Mouse (Mus musculus): ENCODE results near the gene Slc22a14.
A peak's percentile ranks its signal among the peaks of the same experiment; 100 is the strongest.
"Not testable (repeated sequence)": the region's sequence is repeated elsewhere in the genome, so short reads cannot be mapped to it uniquely, and the experiment has no call there.

Slc22a14 gene

DNA sequence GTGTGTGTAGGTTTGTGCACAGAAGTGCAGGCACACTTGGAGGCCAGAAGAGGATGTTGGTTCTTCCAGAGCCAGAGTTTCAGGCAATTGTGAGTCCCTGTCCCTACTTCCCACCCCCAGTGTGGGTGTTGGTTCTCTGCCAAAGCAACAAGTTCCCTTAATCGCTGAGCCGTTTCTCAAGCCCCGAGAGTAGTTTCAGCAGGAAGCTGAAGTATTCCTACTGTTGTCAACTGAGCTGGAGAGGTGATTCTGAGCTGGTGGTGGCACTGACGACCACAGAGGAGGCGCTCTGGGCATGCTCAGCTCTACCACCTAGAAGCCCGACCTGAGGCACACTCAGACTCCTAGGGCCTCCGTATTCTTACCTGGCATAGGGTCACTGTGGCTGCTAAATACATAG lies at the start of gene Slc22a14:
Gene Slc22a14, minus strand, starts transcription at position 270 of the 400 bp plus-strand sequence.
- DNase-seq (ENCODE audit: low read depth, low spot score), result no peak

DNA sequence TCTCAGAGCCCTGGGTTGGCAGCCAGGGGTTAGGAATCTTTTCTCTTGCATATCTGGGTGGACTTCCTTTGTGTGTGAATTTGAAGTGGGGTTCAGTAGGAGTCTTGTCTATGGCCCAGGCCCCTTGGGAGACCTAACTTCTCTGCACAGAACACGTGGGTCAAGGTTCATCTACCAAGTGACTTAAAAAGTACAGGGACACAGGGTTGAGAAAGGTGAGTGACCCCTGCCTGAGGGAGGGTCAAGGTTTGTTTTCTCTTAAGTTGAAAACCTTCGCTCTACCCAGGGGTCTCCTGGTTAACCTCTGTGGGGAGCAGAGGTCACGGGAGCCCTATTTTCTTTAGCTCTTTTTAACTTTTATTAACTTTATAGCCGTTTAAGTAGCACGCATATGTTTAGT lies 44.5 kb upstream of the Slc22a14 start:
- no peak for DNase-seq (ENCODE audit: low read depth, low spot score)

DNA sequence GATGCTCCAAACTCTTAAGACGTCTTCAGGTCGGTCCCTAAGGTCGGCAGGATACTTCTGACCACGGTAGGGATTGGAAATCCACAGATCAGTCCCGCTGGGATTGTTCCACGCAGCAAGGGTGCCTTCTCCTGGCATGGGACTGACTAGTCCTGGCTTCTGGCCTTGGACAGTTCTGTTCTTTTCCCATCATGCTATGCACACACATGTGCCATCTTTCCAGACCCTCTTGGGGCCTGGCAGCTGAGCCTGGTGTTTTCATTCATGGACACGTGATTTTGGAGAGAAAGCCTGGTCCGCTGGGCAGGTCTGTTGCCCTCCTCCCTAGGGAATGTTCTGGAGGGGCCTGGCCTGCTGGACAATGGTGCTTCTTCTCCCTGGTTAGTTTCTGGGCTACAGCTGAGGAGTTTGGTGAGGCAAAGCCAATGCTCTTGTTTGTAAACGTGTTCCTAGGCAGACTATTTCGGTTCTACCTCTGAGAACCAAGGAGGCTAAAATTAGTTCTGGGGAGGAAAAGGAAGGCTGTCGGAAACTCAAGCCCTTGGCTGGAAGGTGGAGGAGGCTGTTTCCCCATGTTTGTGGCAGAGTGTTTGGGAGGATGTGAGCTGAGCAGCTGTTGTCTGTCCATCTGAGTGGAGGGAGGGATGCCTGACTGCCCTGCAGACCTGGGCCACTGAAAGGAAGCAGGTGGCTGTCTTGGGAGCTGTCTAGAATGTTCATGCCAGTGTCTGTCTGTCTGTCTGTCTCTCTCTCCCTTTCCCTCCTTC lies 43.7 kb upstream of the Slc22a14 start:
- DNase-seq (ENCODE audit: low read depth, low spot score), result no peak

DNA sequence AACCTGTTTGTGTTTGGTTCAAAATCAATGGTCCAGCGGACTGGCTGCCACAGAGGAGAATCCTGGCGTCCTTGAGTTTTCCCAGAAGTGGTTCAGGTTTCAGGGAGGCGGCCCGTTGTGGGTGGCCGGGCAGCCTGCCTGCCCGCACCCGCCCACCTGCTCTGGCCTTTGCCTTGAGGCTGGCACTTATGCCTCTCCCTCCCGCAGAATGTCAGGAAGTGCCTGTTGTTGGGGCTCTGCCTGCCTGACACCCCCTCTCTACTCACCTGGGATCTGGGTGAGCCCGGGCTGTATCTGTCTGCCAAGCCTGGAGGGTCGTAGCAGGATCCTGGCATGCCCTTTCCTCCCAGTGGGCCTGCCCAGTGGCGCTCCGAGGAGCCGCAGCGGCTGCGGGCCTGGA lies 42.5 kb upstream of the Slc22a14 start:
- DNase-seq (ENCODE audit: low read depth, low spot score), result no peak

DNA sequence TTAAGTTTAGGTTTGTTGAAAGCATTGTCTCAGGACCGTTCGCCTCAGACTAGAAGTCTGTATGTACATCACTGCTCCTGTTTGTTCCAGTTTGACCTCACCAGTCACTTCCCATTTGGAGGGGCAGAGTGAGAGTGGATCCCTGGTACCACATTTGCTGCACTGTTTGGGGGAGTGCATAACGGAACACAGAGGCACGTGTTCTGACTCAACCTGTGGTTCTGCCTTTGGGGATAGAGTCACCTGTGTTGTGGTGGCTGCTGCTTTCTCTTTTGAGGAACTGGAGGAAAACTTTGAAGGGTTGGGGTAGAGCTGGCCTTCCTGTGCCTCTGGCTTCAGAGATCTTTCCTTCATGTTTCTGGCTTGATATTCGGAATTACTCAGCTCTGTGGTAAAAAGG lies 38.7 kb upstream of the Slc22a14 start:
- DNase-seq (ENCODE audit: low read depth, low spot score), result no peak

DNA sequence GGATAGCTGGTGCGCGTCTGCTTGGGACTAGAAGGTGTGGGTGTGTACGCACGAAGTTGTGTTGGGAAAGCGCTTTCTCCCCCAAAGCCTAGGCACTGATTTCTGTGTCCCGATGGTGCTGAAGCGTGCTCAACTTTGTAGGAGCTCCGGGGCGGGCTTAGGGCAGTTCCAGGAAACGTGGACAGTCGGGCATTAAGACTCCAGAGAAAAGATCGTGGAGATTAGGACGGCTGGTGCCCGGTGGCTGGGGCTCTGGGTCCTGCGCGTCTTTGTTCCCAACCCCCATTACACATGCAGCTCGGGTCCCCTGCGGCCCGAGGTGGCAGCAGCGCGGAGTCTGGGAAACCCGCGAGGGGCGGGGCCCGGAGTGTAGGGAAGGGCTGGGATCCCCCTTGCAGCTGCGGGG lies 37.9 kb upstream of the Slc22a14 start:
- DNase-seq (ENCODE audit: low read depth, low spot score), result no peak

DNA sequence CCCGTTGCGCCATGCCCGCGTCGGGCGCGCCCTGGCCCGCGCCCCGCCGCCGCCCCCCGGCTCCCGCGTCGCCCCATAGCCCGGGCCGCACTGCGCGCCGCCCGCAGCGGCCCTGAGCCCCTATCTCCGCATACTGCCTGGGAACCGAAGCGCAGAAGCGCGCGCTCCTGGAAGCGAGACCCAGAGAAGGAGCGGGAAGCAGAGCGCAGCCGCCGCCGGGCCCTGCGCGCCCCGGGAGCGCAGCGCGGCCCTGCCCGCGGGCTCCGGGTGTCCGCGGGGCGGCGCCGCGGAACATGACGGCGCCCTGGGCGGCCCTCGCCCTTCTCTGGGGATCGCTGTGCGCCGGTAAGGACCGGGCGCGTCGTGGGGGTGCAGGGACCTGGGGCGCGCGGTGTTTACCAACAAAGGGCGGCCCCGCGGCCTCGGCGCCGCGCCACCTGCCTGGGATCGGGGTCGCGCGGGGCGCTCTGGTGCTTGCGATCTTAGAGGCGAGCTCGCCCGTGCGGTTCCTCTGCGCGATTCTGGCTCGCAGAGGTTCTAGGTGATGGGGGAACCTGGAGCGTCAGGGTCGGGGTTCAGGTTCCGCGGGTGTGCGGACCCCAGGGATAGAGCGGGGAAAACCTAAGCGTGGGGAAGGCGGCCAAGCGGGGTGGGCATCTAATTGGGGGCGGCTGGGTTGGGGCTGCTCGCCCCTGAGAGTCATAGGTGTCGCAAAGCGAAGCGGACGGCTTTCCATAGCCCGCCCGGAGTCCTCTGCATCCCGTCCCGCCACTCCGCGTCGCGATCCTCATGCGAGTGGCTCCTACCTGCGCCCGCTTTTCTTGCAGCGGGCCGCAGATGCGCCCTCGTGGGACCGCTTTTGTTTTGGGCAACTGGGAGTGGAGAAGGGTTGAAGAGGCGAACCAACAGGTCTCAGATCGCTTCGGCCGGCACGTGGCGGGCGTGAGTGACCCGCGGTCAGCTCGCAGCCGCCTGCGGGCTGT lies 37.2 kb upstream of the Slc22a14 start:
- no peak for DNase-seq (ENCODE audit: low read depth, low spot score)

DNA sequence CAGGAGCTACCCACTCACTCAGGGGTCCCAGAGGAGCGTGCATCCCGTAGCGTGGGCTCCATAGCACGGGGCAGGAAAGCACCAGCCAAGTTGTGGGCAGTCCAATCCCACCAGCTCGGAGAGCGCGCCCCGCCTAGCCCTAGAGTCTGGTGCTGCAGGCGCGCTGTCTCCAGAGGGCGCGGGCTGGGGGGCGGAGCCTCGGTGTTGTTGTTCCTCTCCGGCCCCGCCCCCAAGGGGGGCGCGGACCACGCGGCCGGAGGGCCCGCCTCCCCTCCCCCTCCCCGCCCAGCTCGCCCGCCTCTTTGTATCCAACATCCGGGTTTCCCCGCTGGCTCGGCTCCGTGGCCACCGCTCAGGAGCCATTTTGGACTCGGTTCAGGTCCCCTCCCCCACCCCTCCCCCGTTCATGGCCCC lies 36.5 kb upstream of the Slc22a14 start, which contains the start of gene Acvr2b:
Gene Acvr2b, plus strand, starts transcription at position 318 of the 414 bp plus-strand sequence.
- peak; percentile 90 for DNase-seq (ENCODE audit: low read depth, low spot score)

DNA sequence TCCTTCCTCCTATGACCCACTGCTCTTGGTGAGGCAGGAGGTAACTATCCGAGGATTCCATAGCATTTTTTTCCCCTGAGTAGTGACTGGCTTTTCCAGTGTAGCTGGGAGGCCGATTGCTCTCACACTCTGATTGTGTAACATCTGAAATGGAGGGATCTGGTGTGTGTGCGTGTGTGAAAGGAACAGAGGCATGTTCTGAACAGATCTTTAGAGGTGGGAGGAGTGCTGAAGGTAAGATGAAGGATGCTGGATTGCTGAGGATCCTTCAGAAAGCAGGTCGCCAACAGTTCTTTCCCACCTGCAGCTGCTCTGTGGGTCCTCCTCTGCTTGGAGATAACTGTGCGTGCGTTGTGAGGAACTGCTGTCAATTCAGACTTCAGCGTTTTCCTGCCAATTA lies 36.0 kb upstream of the Slc22a14 start:
- no peak for DNase-seq (ENCODE audit: low read depth, low spot score)

DNA sequence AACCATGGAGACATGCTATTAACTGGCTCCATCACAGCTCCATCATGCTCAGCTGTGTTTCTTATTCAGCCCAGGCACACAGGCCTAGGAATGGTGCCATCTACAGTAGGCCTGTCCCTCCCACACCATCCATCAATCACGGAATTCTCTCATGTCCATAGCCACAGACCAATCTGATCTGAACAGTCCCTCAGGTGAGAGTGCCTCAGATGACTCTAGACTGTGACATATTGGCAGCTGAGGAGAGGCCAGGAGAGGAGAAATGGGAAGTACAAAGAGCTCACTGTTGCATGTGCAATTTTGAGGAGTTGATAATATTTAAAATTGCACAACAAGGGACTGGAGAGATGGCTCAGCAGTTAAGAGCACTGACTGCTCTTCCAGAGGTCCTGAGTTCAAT lies 29.5 kb upstream of the Slc22a14 start:
- DNase-seq (ENCODE audit: low read depth, low spot score), result no peak

DNA sequence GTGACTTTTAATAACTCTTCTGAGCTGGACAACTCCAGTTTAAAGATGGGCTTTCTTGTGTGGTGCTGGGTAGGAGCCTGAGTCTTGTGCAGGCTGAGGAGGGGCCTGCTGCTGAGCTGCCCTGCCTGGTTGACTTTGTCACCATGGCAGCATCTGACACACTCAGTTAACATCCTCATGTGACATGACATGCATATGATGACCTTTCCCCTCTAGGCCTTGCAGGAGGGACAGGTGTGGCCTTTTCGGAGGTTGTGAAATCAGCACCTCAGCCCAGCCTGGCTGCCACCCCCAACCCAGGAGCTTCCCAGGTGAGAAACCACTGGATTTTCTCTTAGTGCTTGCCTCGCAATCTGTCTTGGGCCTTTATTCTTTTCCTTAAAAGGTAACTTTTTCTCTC lies 24.9 kb upstream of the Slc22a14 start:
- DNase-seq (ENCODE audit: low read depth, low spot score), result no peak

DNA sequence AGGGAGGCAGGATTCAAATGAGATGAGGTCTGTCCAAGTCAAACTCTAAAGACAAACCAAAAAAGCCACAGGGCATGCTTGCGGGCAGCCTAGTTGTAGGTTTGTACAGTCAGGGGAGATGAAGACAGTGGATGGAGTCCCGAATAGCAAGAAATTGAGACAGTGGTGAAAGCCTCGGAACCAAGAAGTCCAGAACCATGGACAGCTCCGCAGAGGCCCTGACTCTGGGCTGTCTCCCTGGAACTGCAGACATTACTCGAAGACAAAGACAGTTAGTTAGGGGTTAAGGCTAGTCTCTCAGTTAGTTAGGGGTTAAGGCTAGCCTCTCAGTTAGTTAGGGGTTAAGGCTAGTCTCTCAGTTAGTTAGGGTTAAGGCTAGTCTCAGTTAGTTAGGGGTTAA lies 23.6 kb upstream of the Slc22a14 start:
- DNase-seq (ENCODE audit: low read depth, low spot score), result no peak

DNA sequence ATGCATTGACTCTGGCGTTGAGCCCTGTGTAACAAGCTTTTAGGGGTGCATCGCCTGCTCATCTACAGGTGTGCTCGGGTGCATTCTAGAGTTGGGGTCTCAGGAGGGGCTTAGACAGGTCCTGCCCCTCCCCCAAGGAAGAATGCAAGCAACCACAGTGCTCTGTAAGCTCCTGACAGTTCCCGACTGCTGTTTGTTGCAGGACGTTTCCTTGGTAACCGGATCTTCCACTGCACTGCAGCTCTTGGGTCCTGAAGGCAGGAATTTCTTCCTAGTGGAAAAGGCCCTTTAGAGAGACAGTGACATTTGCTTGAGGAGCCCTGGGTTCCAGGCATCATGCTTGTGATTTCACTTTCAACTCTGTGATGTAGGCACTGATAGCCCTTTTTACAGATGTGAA lies 17.2 kb upstream of the Slc22a14 start:
- no peak for DNase-seq (ENCODE audit: low read depth, low spot score)

DNA sequence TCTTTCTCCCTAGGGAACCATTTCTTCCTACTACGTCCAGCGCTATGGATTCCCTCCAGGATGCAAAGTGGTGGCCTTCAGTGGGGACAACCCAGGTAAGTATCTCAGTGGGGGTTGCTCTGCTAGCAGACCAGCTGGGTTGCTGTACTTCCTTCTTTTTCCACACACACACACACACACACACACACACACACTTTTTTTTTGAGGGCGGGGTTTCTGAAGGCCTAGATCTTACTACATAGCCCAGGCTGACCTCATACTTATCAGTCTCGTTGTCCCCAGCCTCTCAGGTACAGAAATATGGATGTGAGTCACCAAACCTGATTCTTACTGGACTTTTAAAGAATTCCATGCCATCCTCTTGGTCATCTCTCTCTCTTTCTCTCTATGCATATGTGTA lies 12.9 kb upstream of the Slc22a14 start:
- no peak for DNase-seq (ENCODE audit: low read depth, low spot score)

DNA sequence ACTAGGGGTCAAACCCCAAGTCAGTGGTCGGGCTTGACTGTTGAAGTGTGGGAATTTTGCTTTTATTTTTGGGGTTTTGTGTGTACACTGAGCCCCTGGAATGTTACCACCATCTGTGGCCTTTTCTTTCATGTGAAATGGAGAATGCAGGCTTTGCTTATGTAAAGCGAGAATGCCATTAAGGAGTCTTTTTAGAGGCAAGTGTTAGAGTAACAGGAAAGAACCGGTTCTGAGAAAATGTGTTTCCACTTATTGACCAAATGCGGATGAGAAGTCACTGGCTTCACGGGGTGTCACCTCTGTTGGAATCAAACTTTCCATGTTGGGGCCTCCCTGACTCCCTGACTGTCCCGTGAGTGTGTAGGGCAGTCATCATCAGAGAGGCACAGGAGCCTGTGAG lies 10.2 kb upstream of the Slc22a14 start:
- DNase-seq (ENCODE audit: low read depth, low spot score), result no peak

DNA sequence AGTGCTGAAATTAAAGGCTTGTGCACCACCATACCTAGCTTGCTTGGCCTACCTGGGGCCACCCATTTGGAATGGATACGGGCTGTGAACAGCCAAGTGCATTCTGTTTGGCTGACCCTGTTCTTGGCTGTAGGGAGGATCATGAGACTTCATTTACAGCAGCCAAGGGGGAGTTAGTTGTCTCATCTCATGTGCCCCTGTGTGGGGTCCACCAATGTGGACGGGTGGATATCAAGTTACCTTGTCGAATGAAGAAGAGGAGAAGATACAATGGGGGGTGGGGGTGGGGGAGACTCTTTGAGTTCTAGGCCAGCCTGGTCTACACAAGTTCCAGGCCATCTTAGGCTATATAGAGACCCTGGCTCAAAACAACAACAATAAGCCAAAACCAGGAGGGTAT lies 9.7 kb upstream of the Slc22a14 start:
- DNase-seq (ENCODE audit: low read depth, low spot score), result no peak

DNA sequence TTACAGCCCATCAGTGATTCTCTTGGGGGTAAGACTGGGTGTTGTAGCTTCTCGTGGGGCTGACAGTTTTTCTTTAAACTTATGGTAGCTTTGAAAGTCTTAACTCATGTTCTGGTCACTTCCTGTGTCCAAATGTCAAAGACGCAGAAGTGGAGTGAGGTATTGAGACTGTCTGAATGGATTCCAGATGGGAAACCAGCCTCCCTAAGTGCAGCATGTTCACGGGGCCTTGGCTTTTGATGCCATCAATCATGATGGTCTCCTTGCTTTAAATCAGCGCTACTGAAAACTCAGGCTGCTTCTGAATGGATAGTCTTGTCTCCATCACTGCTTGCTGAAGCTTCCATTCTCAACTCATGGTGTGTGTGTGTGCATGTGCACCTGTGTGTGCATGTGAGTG lies 5.9 kb upstream of the Slc22a14 start:
- no peak for DNase-seq (ENCODE audit: low read depth, low spot score)

DNA sequence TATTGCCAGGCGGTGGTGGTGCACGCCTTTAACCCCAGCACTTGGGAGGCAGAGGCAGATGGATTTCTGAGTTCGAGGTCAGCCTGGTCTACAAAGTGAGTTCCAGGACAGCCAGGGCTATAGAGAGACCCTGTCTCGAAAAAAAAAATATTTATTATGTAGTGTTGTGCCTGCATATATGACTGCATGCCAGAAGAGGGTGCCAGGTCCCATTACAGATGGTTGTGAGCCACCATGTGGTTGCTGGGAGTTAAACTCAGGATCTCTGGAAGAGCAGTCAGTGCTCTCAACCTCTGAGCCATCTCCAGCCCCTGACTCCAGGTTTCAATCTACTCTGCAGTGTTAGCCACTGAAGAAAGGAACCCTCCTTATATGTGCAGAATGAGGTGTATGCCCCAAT lies 5.4 kb upstream of the Slc22a14 start:
- DNase-seq (ENCODE audit: low read depth, low spot score), result not testable (repeated sequence)

DNA sequence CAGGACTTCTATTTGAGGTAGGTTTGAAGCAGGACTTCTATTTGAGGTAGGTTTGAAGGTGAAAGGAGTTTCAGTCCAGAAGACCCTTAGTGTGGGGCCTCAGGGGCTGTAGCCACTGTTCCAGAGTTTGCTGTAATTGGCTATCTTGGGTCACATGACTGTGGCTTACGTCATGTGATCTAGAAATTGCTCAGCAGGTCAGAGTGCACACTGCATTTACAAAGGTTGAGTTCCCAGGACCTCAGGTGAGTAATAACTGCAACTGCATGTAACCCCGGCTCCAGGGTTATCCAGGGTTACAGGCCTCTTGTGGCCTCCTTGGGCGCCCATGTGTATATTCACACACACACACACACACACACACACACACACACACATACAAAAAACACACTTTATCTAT lies 3.0 kb upstream of the Slc22a14 start:
- DNase-seq (ENCODE audit: low read depth, low spot score), result no peak

DNA sequence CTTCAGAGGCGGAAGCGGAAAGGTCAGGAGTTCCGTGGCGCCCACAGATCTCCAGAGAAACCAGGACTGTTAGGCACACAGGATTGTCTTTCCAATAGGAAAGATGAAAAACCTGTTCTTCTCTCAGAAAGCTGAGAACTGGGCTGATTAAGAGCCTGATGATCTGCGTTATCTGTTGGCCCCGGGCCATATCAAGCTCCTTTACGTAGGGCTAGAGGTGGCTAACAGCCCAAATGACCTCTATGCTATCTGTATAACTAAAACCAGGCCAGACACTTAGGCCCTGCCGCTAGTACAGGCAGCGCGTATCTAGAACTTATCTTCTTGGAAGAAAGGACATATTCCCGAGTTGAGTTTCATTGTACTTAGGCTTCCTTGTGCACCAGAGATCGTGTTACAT lies 2.1 kb downstream of the Slc22a14 start:
- no peak for DNase-seq (ENCODE audit: low read depth, low spot score)

DNA sequence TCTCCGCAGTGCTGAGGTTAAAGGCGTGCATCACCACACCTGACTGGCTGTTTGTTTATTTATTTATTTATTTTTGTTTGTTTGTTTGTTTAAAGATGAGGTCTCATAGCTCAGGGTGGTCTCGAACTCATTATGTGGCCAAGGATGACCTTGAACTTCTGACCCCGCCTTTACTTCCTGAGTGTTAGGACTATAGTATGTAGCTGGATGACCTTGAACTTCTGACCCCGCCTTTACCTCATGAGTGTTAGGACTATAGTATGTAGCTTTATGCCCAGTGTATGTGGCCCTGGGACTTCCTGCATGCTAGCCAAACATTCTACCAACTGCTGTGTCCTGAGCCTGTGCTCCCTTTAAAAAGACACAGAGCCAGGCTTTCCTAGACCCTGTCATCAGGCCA lies 3.9 kb downstream of the Slc22a14 start:
- no peak for DNase-seq (ENCODE audit: low read depth, low spot score)

DNA sequence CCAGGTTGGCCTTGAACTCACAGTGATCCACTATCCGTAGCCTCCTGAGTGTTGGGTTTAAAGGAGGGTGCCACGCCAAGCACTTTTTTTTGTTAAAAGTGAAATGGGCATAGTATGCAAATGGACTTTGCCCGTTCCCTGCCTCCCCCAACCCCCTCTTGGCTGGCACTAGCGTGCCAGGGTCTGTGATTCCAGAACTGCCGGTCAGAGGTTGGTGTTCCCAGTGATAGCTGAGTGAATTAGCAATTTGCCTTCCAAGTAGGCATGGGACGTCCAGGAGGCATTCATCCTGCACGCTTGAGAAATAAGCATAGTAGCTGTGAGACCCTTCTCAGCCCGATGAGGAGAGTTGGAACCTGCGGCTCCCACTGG lies 7.3 kb downstream of the Slc22a14 start:
- no peak for DNase-seq (ENCODE audit: low read depth, low spot score)

Data from WW6 (cell line).